Mouse (Mus musculus) MEL (cell line): ENCODE data around the gene Ostf1. TPM values are rescaled to one million over a fixed set of nuclear protein-coding genes. Genes with fewer than 3 reads are reported as not detected.

Source experiments
- DNase-seq: peaks from one replicate; pipeline ENCODE4 v3.0.0; 2011; ENCODE audit warnings: low read depth, low spot score
- H3K27ac ChIP-seq: 2 replicates; pipeline ENCODE4 v1.5.1; 2012; ENCODE audit warnings: low read depth, mild to moderate bottlenecking, control low read depth, low read length, moderate library complexity; ENCODE audit not compliant: control insufficient read depth
- H3K27me3 ChIP-seq, 2 experiments: fragments of 150-350 bp in 1 of 2; sonication (generic) in 1 of 2; 2 replicates each; pipeline ENCODE4 v1.6.1; 2012; ENCODE audit warnings: low read length in 2 of 2, mild to moderate bottlenecking in 2 of 2, improper control_type of control experiment in 1 of 2, moderate library complexity in 1 of 2; ENCODE audit not compliant: insufficient read depth in 2 of 2, control insufficient read depth in 1 of 2
- H3K36me3 ChIP-seq, 2 experiments: 2 replicates each; pipeline ENCODE4 v1.6.1; 2012 to 2014; ENCODE audit warnings: low read length in 2 of 2, improper control_type of control experiment in 1 of 2, inconsistent platforms in 1 of 2, mild to moderate bottlenecking in 1 of 2; ENCODE audit not compliant: insufficient read depth in 2 of 2, control insufficient read depth in 1 of 2
- H3K4me1 ChIP-seq, 2 experiments: fragments of 150-350 bp in 1 of 2; sonication (generic) in 1 of 2; 2 replicates each; pipeline ENCODE4 v1.6.1; 2012; ENCODE audit warnings: low read length in 2 of 2, improper control_type of control experiment in 1 of 2, mild to moderate bottlenecking in 1 of 2; ENCODE audit not compliant: insufficient read depth in 2 of 2, control insufficient read depth in 1 of 2
- H3K4me3 ChIP-seq, 2 experiments: fragments of 150-350 bp in 1 of 2; sonication (generic) in 1 of 2; 2 replicates each; pipeline ENCODE4 v1.5.1; 2012; ENCODE audit warnings: low read depth in 2 of 2, low read length in 2 of 2, mild to moderate bottlenecking in 2 of 2, moderate library complexity in 2 of 2, control low read depth in 1 of 2, improper control_type of control experiment in 1 of 2; ENCODE audit not compliant: control insufficient read depth in 1 of 2, insufficient read depth in 1 of 2
- H3K79me2 ChIP-seq: 2 replicates; pipeline ENCODE4 v1.6.1; 2012; ENCODE audit warnings: mild to moderate bottlenecking, low read length, moderate library complexity; ENCODE audit not compliant: control insufficient read depth, poor library complexity, insufficient read depth
- H3K9ac ChIP-seq: 2 replicates; pipeline ENCODE4 v1.6.1; 2012; ENCODE audit warnings: low read depth, mild to moderate bottlenecking, control low read depth, low read length, moderate library complexity; ENCODE audit not compliant: control insufficient read depth, poor library complexity, severe bottlenecking
- H3K9me3 ChIP-seq: fragments of 150-350 bp; sonication (generic); replicated peaks from 2 replicates; pipeline ENCODE4 v1.6.1; 2012; ENCODE audit warnings: mild to moderate bottlenecking, low read length, improper control_type of control experiment, moderate library complexity; ENCODE audit not compliant: insufficient read depth
- CHD1 ChIP-seq: IDR thresholded peaks from 2 replicates; pipeline ENCODE4 v1.6.1; 2012; ENCODE audit warnings: low read depth, mild to moderate bottlenecking, inconsistent platforms, low read length, improper control_type of control experiment
- CHD2 ChIP-seq: IDR thresholded peaks from 2 replicates; pipeline ENCODE4 v1.6.1; 2011; ENCODE audit warnings: low read length, improper control_type of control experiment
- ELF1 ChIP-seq: IDR thresholded peaks from 2 replicates; pipeline ENCODE4 v1.6.1; 2014; ENCODE audit warnings: low read depth, mild to moderate bottlenecking, inconsistent platforms, low read length, improper control_type of control experiment, moderate library complexity
- ETS1 ChIP-seq: IDR thresholded peaks from 2 replicates; pipeline ENCODE4 v1.6.1; 2012; ENCODE audit warnings: low read depth, mild to moderate bottlenecking, inconsistent platforms, low read length, improper control_type of control experiment, moderate library complexity
- HCFC1 ChIP-seq: IDR thresholded peaks from 2 replicates; pipeline ENCODE4 v1.6.1; 2012; ENCODE audit warnings: low read depth, mild to moderate bottlenecking, inconsistent platforms, low read length, improper control_type of control experiment, moderate library complexity
- JUND ChIP-seq: IDR thresholded peaks from 2 replicates; pipeline ENCODE4 v1.6.1; 2011; ENCODE audit warnings: low read depth, mild to moderate bottlenecking, improper control_type of control experiment, low read length
- KAT2A ChIP-seq: conservative IDR thresholded peaks from 2 replicates; pipeline ENCODE4 v1.6.1; 2012; ENCODE audit warnings: low read depth, low read length, improper control_type of control experiment, inconsistent platforms
- MAFK ChIP-seq: IDR thresholded peaks from 2 replicates; pipeline ENCODE4 v1.6.1; 2011; ENCODE audit warnings: low read depth, mild to moderate bottlenecking, low read length, improper control_type of control experiment, borderline replicate concordance
- MAX ChIP-seq: IDR thresholded peaks from 2 replicates; pipeline ENCODE4 v1.6.1; 2011; ENCODE audit warnings: low read length, improper control_type of control experiment
- MAZ ChIP-seq: IDR thresholded peaks from 2 replicates; pipeline ENCODE4 v1.6.1; 2012; ENCODE audit warnings: low read depth, mild to moderate bottlenecking, inconsistent platforms, low read length, improper control_type of control experiment
- MYB ChIP-seq: IDR thresholded peaks from 2 replicates; pipeline ENCODE4 v1.6.1; 2011; ENCODE audit warnings: mild to moderate bottlenecking, low read depth, low read length, improper control_type of control experiment
- MYC ChIP-seq: IDR thresholded peaks from 2 replicates; pipeline ENCODE4 v1.6.1; 2011; ENCODE audit warnings: low read depth, mild to moderate bottlenecking, low read length, improper control_type of control experiment, moderate library complexity
- NELFE ChIP-seq: IDR thresholded peaks from 2 replicates; pipeline ENCODE4 v1.6.1; 2011; ENCODE audit warnings: low read depth, low read length, improper control_type of control experiment
- POLR2A ChIP-seq, 2 experiments: IDR thresholded peaks; 2 replicates each; pipeline ENCODE4 v1.6.1; 2011 to 2012; ENCODE audit warnings: low read length in 2 of 2, mild to moderate bottlenecking in 2 of 2, control low read depth in 1 of 2, improper control_type of control experiment in 1 of 2, low read depth in 1 of 2, moderate library complexity in 1 of 2; ENCODE audit not compliant: control insufficient read depth in 1 of 2, insufficient read depth in 1 of 2, poor library complexity in 1 of 2
- POLR2AphosphoS5 ChIP-seq: IDR thresholded peaks from 2 replicates; pipeline ENCODE4 v1.6.1; 2012; ENCODE audit warnings: low read depth, borderline replicate concordance, mild to moderate bottlenecking, inconsistent platforms, low read length, moderate library complexity, mixed read lengths
- SIN3A ChIP-seq: IDR thresholded peaks from 2 replicates; pipeline ENCODE4 v1.6.1; 2012; ENCODE audit warnings: low read length, improper control_type of control experiment, inconsistent platforms
- SMC3 ChIP-seq: IDR thresholded peaks from 2 replicates; pipeline ENCODE4 v1.6.1; 2011; ENCODE audit warnings: low read depth, low read length, improper control_type of control experiment
- TCF12 ChIP-seq: IDR thresholded peaks from 2 replicates; pipeline ENCODE4 v1.6.1; 2014; ENCODE audit warnings: low read depth, mild to moderate bottlenecking, inconsistent platforms, low read length, improper control_type of control experiment, moderate library complexity
- USF2 ChIP-seq, 2 experiments: IDR thresholded peaks; 2 replicates each; pipeline ENCODE4 v1.6.1; 2011 to 2012; ENCODE audit warnings: improper control_type of control experiment in 2 of 2, low read length in 2 of 2, borderline replicate concordance in 1 of 2, inconsistent platforms in 1 of 2, low read depth in 1 of 2, mild to moderate bottlenecking in 1 of 2; ENCODE audit not compliant: insufficient read depth in 1 of 2
- ZC3H11A ChIP-seq: IDR thresholded peaks from 2 replicates; pipeline ENCODE4 v1.6.1; 2012; ENCODE audit warnings: low read depth, mild to moderate bottlenecking, inconsistent platforms, low read length, improper control_type of control experiment
- ZKSCAN1 ChIP-seq: IDR thresholded peaks from 2 replicates; pipeline ENCODE4 v1.6.1; 2012; ENCODE audit warnings: low read depth, mild to moderate bottlenecking, inconsistent platforms, low read length, improper control_type of control experiment, moderate library complexity
- polyA plus RNA-seq, 2 experiments: library from polyadenylated mRNA; stranded (reverse) in 1 of 2; unstranded in 1 of 2; fragments of >175 nt in 1 of 2; fragments of >200 nt in 1 of 2; gene quantifications; 2 replicates each; pipeline versions ENCODE4 v1.2.1 to v1.2.4; 2012; ENCODE audit warnings: low replicate concordance in 2 of 2, low read depth in 1 of 2; ENCODE audit not compliant: insufficient read length in 2 of 2, insufficient read depth in 1 of 2, missing spikeins in 1 of 2
- total RNA-seq: library from RNA; depleted of rRNA; stranded (reverse); fragments of 300-350 nt; gene quantifications from 2 replicates; pipeline ENCODE4 v1.2.3, GENCODE M21; 2012

Gene Ostf1
- total and polyA plus RNA-seq, 3 experiments: 117 to 162 TPM; not detected in 1

GRCm38 (mm10) chr19:18619691-18620090, 11.9 kb downstream of the Ostf1 start:
- Histone ChIP-seq H3K4me3 (no peak overlapping the region), H3K4me1 (peaks cover 3 to 10% of the 10 kb centered on the region in 2 experiments; a peak in 1 of 4 replicates)
- DNase-seq: no peak

DNA sequence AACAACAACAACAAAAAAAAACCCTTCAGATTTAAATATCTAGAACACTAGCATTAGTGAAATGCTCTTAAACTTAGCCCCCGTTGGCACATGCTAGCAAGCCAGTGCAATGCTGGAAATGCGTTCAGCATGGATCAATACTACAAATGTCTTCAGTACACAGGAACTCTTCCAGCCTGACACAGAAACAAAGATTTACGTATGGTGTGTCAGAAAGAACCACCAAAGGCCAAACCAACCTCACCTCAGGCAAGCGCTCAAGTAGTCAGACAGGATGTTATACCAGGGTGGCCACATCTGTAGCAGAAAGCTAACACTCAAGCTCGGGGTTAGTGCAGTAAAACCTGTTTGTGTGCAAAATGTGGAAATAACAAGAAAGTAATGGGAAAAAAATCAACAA, 12.6 kb downstream of the Ostf1 start:
- H3K36me3 ChIP-seq: peaks cover 0 to 5% of the 10 kb centered on the region in 2 experiments; a peak in 3 of 4 replicates
- peaks cover 3 to 10% of the 10 kb centered on the region in 2 experiments; a peak in 1 of 4 replicates for H3K4me1 ChIP-seq
- H3K4me3 ChIP-seq: no peak overlapping the region
- no peaks in the 10 kb centered on the region for H3K27me3 ChIP-seq
- no peak for DNase-seq
- H3K27ac ChIP-seq: no peak overlapping the region
- H3K79me2 ChIP-seq: peaks cover 56% of the 10 kb centered on the region
- no peaks in the 10 kb centered on the region for H3K9me3 ChIP-seq
- H3K9ac ChIP-seq: no peak overlapping the region
- TF ChIP-seq CHD2: no peak
- TF ChIP-seq SMC3: no peak
- TF ChIP-seq MAZ: no peak
- no peak for TF ChIP-seq USF2 (IDR thresholded peaks at IDR 0.05; ENCODE audit: borderline replicate concordance in 1 of 2, insufficient read depth in 1 of 2, low read depth in 1 of 2, low read length in 2 of 2)
- TF ChIP-seq MAFK: no peak
- no peak for TF ChIP-seq POLR2A (IDR thresholded peaks at IDR 0.05; ENCODE audit: control insufficient read depth in 1 of 2, insufficient read depth in 1 of 2, low read depth in 1 of 2, low read length in 2 of 2, poor library complexity in 1 of 2)
- no peak for TF ChIP-seq ZC3H11A
- TF ChIP-seq ELF1: no peak
- no peak for TF ChIP-seq MYB
- no peak for TF ChIP-seq JUND
- TF ChIP-seq NELFE: no peak
- no peak for TF ChIP-seq ETS1
- TF ChIP-seq KAT2A: no peak
- TF ChIP-seq POLR2AphosphoS5: no peak

More at GRCm38 (mm10) chr19:18619691-18620090, 11.9 kb downstream of the Ostf1 start:
- Histone ChIP-seq H3K9me3 (no peaks in the 10 kb centered on the region), H3K79me2 (peaks cover 59% of the 10 kb centered on the region), H3K36me3 (peaks cover 0 to 5% of the 10 kb centered on the region in 2 experiments; a peak in 3 of 4 replicates), H3K9ac (no peak overlapping the region), H3K27me3 (no peaks in the 10 kb centered on the region), H3K27ac (no peak overlapping the region)
- TF ChIP-seq TCF12 (no peak), POLR2AphosphoS5 (no peak), ZKSCAN1 (no peak), KAT2A (no peak), ELF1 (no peak), MYC (no peak), CHD1 (no peak), HCFC1 (no peak), SIN3A (no peak), MAX (no peak), MAZ (no peak)
